8 mouse cellular contexts compared by ENCODE assay signal in the genomic region with DNA sequence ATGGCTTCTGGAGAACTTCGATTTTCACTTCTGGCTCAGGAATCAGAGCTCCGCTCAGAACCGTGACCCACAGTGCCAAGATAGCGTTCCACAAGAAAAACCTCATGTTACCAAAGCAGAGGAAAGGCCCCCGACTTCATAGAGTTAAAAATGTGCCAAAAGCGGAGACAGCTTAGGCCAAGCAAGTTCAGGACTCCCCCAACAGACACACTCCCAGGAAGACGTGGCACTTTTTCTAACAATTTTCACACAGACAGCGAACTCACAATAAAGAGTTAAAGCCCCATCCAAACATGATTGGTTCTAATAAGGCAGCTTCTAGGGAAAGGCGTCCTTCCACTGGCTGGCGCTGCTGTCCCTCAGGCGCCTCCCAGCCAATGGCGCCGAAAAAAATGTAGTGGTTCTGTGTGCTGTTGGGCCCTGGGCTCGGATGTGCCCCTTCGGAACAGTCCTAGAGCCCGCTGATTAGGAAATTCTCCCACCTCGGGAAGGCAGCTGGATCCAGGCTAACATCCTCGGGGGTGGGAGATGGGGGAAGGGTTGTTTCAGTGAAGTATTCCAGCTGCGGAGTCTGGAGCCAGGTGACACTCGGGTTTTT. TPM values are rescaled to one million over a fixed set of nuclear protein-coding genes. Genes with fewer than 3 reads are reported as not detected.
DNase-seq lines count a peak whose midpoint lies in the region; ATAC-seq and TF ChIP-seq lines count a peak whose summit lies in the region.

No protein-coding gene starts in this region.

- intact Hi-C loops in left cerebral cortex, adult 2 months (cut with DNase I): loop anchor here (2.0 to 10.0 kb wide), 3 partner anchors 88 to 442 kb away; a partner anchor contains a TSS

- H3K27ac ChIP-seq in cortical plate, adult 2 months (ENCODE audit: insufficient read depth, low read length): peak overlapping the region; percentile 40; the same call in 1 of the 2 replicates
- H3K27ac ChIP-seq in hindbrain, postnatal 0 days: peak overlapping the region; percentile 70
- peak overlapping the region; percentile 88 for H3K27ac ChIP-seq in left cerebral cortex, adult 2 months
- H3K27ac ChIP-seq in macrophage: no peak overlapping the region

- peak overlapping the region; percentile 56 for H3K9ac ChIP-seq in hindbrain, postnatal 0 days (replicated peaks; ENCODE audit: low read length)

- TF ChIP-seq CTCF in cortical plate, adult 2 months (IDR thresholded peaks at IDR 0.05; ENCODE audit: extremely low read depth, insufficient read depth, low read length): no peak
- peak; percentile 33 for TF ChIP-seq CTCF in hindbrain, postnatal 0 days (IDR thresholded peaks at IDR 0.05; ENCODE audit: low read depth)
- no peak; the same call in 1 of the 2 replicates for TF ChIP-seq CTCF in left cerebral cortex, adult 2 months (IDR thresholded peaks at IDR 0.05)

- no peaks in the 10 kb centered on the region; the same call in 1 of the 2 replicates for H3K79me2 ChIP-seq in macrophage (ENCODE audit: inconsistent target)

- no peaks in the 10 kb centered on the region for H3K36me3 ChIP-seq in hindbrain, postnatal 0 days (ENCODE audit: insufficient read depth, low read length)
- no peaks in the 10 kb centered on the region for H3K36me3 ChIP-seq in macrophage (ENCODE audit: inconsistent target)

- TF ChIP-seq POLR2A in cortical plate, adult 2 months (IDR thresholded peaks at IDR 0.05; ENCODE audit: extremely low read depth, insufficient read depth, low read length): peak; percentile 75; the same call in 1 of the 2 replicates

- no peaks in the 10 kb centered on the region for H3K9me3 ChIP-seq in hindbrain, postnatal 0 days (ENCODE audit: low read length)

- WGBS in hindbrain, postnatal 0 days: 1% methylated on average over 20 of the region's 20 CpGs
- under 1% methylated on average over 20 of the region's 20 CpGs for WGBS in macrophage (ENCODE audit: missing documents)

- ATAC-seq in hindbrain, postnatal 0 days: peak; percentile 93

- peak overlapping the region; percentile 61 for H3K4me3 ChIP-seq in cortical plate, adult 2 months (ENCODE audit: insufficient read depth, low read length)
- H3K4me3 ChIP-seq in hindbrain, postnatal 0 days (ENCODE audit: low read length): peak overlapping the region; percentile 59
- peak overlapping the region; percentile 70 for H3K4me3 ChIP-seq in left cerebral cortex, adult 2 months
- peak overlapping the region; percentile 54 for H3K4me3 ChIP-seq in macrophage (ENCODE audit: inconsistent target)

- H3K27me3 ChIP-seq in hindbrain, postnatal 0 days (ENCODE audit: insufficient read depth, low read length): no peaks in the 10 kb centered on the region

- peak; percentile 96 for DNase-seq in adipocyte (ENCODE audit: low spot score)
- peak; percentile 88 to 90 for DNase-seq in gastrocnemius, adult 8-10 months (ENCODE audit: low spot score in 2 of 2)
- DNase-seq in hindbrain, postnatal 0 days (ENCODE audit: low spot score): peak; percentile 95
- peak; percentile 91 to 94 for DNase-seq in left cerebral cortex, adult 2 months (ENCODE audit: extremely low spot score in 1 of 2, low spot score in 2 of 2)
- peak; percentile 79 for DNase-seq in retina, postnatal 7 days (ENCODE audit: low read depth, low spot score)
- peak; percentile 86 to 90 for DNase-seq in urinary bladder, adult 18-20 months (ENCODE audit: low spot score in 2 of 2)

- peaks cover 6% of the 10 kb centered on the region; the same call in 1 of the 2 replicates for H3K4me1 ChIP-seq in cortical plate, adult 2 months (ENCODE audit: control insufficient read depth, insufficient read depth, low read length)
- peaks cover 12% of the 10 kb centered on the region; the same call in 1 of the 2 replicates for H3K4me1 ChIP-seq in hindbrain, postnatal 0 days (ENCODE audit: insufficient read depth, low read length)

- H3K4me2 ChIP-seq in hindbrain, postnatal 0 days (ENCODE audit: low read depth, low read length): peak overlapping the region; percentile 96

RNA-seq across cellular contexts. Expression of a gene that starts 1.9 kb away (rescaled TPM):
- 7.3 and 7.8 TPM in 2 replicates for polyA plus RNA-seq in cortical plate, adult 2 months (2012; rRNA removed)
- total RNA-seq in gastrocnemius, adult 8-10 months (2022): 1 to 10 TPM; 3.3 to 4.8 (median 3.4) TPM
- total RNA-seq in hindbrain, postnatal 0 days (2014; rRNA removed): 12.9 and 13.4 TPM in 2 replicates
- 4.8 and 4.9 TPM in 2 replicates for polyA plus RNA-seq in hindbrain, postnatal 0 days (2015; fragmentation: Nextera tagmentation; extraction: Ambion mirVana)
- 10 to 100 TPM; 11.0 to 11.6 TPM for total RNA-seq in left cerebral cortex, adult 2 months (2021)
- 10 to 100 TPM in 13 of 26 experiments, 1 to 10 TPM in 13; 2.4 to 34.5 (median 9.9) TPM for total RNA-seq in macrophage (2018; cell fraction: chromatin; rRNA removed)
- total RNA-seq in macrophage (2018; cell fraction: cytosol; rRNA removed): 10 to 100 TPM in 13 of 26 experiments, 1 to 10 TPM in 13; 7.7 to 22.5 (median 10.8) TPM
- 10 to 100 TPM in 11 of 26 experiments, 1 to 10 TPM in 15; 2.6 to 23.5 (median 9.0) TPM for total RNA-seq in macrophage (2018; cell fraction: nucleus; rRNA removed)
- polyA plus RNA-seq in macrophage (2018): 7.8 to 19.4 TPM (median 10.7 TPM) in 3 replicates

RNA-seq across cellular contexts. Expression of a gene that starts 4.1 kb away (rescaled TPM):
- polyA plus RNA-seq in cortical plate, adult 2 months (2012; rRNA removed): 11.3 and 11.4 TPM in 2 replicates
- total RNA-seq in gastrocnemius, adult 8-10 months (2022): 1 to 10 TPM; 3.8 to 5.3 (median 4.8) TPM
- 4.9 and 5.7 TPM in 2 replicates for total RNA-seq in hindbrain, postnatal 0 days (2014; rRNA removed)
- polyA plus RNA-seq in hindbrain, postnatal 0 days (2015; fragmentation: Nextera tagmentation; extraction: Ambion mirVana): 6.9 TPM in 2 replicates
- 1 to 10 TPM; 9.0 to 9.2 TPM for total RNA-seq in left cerebral cortex, adult 2 months (2021)
- total RNA-seq in macrophage (2018; cell fraction: chromatin; rRNA removed): 1 to 10 TPM in 19 of 26 experiments, under 1 TPM in 7; 0.33 to 7.9 (median 2.1) TPM
- total RNA-seq in macrophage (2018; cell fraction: cytosol; rRNA removed): 1 to 10 TPM in 5 of 26 experiments, under 1 TPM in 21; 0.34 to 1.3 (median 0.77) TPM
- total RNA-seq in macrophage (2018; cell fraction: nucleus; rRNA removed): 1 to 10 TPM in 19 of 26 experiments, under 1 TPM in 7; 0.43 to 7.3 (median 1.9) TPM
- 0.94 to 2.2 TPM (median 1.1 TPM) in 3 replicates for polyA plus RNA-seq in macrophage (2018)

RNA-seq across cellular contexts. Expression of a gene that starts 26.7 kb away (rescaled TPM):
- 102 and 115 TPM in 2 replicates for polyA plus RNA-seq in cortical plate, adult 2 months (2012; rRNA removed)
- total RNA-seq in gastrocnemius, adult 8-10 months (2022): 1 to 10 TPM in 2 of 4 experiments, under 1 TPM in 2; 0.80 to 1.7 (median 1.2) TPM
- total RNA-seq in hindbrain, postnatal 0 days (2014; rRNA removed): 117 and 121 TPM in 2 replicates
- 91.7 and 93.2 TPM in 2 replicates for polyA plus RNA-seq in hindbrain, postnatal 0 days (2015; fragmentation: Nextera tagmentation; extraction: Ambion mirVana)
- total RNA-seq in left cerebral cortex, adult 2 months (2021): 100 to 1,000 TPM; 135 to 136 TPM
- 1 to 10 TPM in 1 of 26 experiments, not detected in 25; 2.4 TPM for total RNA-seq in macrophage (2018; cell fraction: chromatin; rRNA removed)
- total RNA-seq in macrophage (2018; cell fraction: cytosol; rRNA removed): under 1 TPM in 8 of 26 experiments, not detected in 18; under 0.01 to 0.12 (median 0.05) TPM
- under 1 TPM in 1 of 26 experiments, not detected in 25; 0.27 TPM for total RNA-seq in macrophage (2018; cell fraction: nucleus; rRNA removed)
- not detected in 3 replicates for polyA plus RNA-seq in macrophage (2018)

Comparison
In these comparisons a context has a peak if more than half of its experiments do, and no peak if none do; other contexts are left out.
1. RNA of a gene that starts 26.7 kb away (total RNA-seq): 135 to 136 TPM in left cerebral cortex, adult 2 months and 117 to 121 TPM in hindbrain, postnatal 0 days; 0.80 to 1.7 TPM in gastrocnemius, adult 8-10 months; every median in the first group is over 10 times any median in the second.
2. Peak in every context shown above with its lines, with median percentiles within 50 percentile points of each other: DNase-seq and H3K4me3 ChIP-seq.